Mouse (Mus musculus) lung, embryonic 14.5 days (tissue): ENCODE measurements at regions not wholly inside any gene's neighbourhood (a gene's known extent, or its start where the extent isn't known, plus 50 kb on each side); places are given as distances from the start of the nearest gene placed in this dataset.

ENCODE experiments used
- ATAC-seq: fragments of 200-750 bp; cut with Nextera tagmentation; 2 replicates; pipeline ENCODE4 v1.8.0; 2017; ENCODE audit warnings: mild to moderate bottlenecking, moderate TSS enrichment, moderate library complexity; ENCODE audit not compliant: insufficient read depth
- DNase-seq: peaks from one replicate; pipeline ENCODE4 v3.0.0-alpha.2; 2015
- H3K27ac ChIP-seq: fragments of 300-500 bp; sonication (generic); 2 replicates; pipeline ENCODE4 v1.5.1; 2014; ENCODE audit warnings: low read depth, mild to moderate bottlenecking, moderate library complexity
- H3K27me3 ChIP-seq: fragments of 300-500 bp; sonication (generic); 2 replicates; pipeline ENCODE4 v1.6.1; 2014; ENCODE audit warnings: low read length, control low read depth; ENCODE audit not compliant: insufficient read depth
- H3K36me3 ChIP-seq: fragments of 300-500 bp; sonication (generic); 2 replicates; pipeline ENCODE4 v1.6.1; 2014; ENCODE audit warnings: control low read depth; ENCODE audit not compliant: insufficient read depth
- H3K4me1 ChIP-seq: fragments of 300-500 bp; sonication (generic); 2 replicates; pipeline ENCODE4 v1.6.1; 2014; ENCODE audit warnings: antibody characterized with exemption, control low read depth; ENCODE audit not compliant: insufficient read depth
- H3K4me2 ChIP-seq: fragments of 300-500 bp; sonication (generic); 2 replicates; pipeline ENCODE4 v1.6.1; 2014; ENCODE audit warnings: mild to moderate bottlenecking
- H3K4me3 ChIP-seq: fragments of 300-500 bp; sonication (generic); 2 replicates; pipeline ENCODE4 v1.5.1; 2014; ENCODE audit warnings: low read depth, low read length
- H3K9ac ChIP-seq: fragments of 300-500 bp; sonication (generic); 2 replicates; pipeline ENCODE4 v1.6.1; 2014
- H3K9me3 ChIP-seq: fragments of 300-500 bp; sonication (generic); 2 replicates; pipeline ENCODE4 v1.6.1; 2016; ENCODE audit warnings: low read depth, low read length, control low read depth
- CTCF ChIP-seq: IDR thresholded peaks from 2 replicates; pipeline ENCODE4 v1.5.1; 2016; ENCODE audit warnings: antibody characterized with exemption, low read depth
- WGBS: fragments of 180-500 bp; shearing (Covaris S2); extraction: QIAGEN DNeasy Blood & Tissue Kit; methylation state at CpG from one replicate; pipeline ENCODE4 v1.1.7; 2014; 5-methylcytosine and 5-hydroxymethylcytosine counted together

DNA sequence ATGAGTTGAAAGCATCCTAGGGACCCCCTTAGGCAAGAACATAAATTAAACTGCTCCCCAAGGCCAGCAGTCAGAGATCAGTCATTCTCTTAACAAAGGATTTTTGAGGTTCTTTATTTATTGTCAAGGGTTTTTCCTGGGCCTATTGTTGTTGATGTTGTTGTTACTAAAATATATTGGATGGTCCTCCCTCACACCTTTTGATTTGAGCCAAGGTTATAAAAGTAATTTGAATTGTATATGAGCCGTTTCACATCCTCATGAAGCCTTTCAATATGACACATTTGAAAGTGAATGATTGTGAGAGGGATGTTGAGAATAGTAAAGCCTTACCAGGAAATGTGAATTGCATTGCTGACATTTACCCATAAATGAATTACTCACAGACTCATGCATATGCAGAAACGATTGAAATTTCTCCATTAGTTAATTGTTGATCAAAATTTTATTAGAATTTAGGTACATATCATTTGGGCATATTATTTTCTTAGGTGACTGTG is 50.3 kb upstream of the Lin7a start:
- TF ChIP-seq CTCF = no peak
- H3K27me3 ChIP-seq = no peaks in the 10 kb centered on the region
- no peak overlapping the region for H3K9ac ChIP-seq
- H3K4me3 ChIP-seq = no peak overlapping the region
- 82% methylated on average over 2 of the region's 2 CpGs for WGBS
- ATAC-seq = no peak
- H3K9me3 ChIP-seq = no peaks in the 10 kb centered on the region
- no peaks in the 10 kb centered on the region for H3K4me1 ChIP-seq
- H3K4me2 ChIP-seq = no peak overlapping the region
- no peak overlapping the region for H3K27ac ChIP-seq
- DNase-seq = no peak
- no peaks in the 10 kb centered on the region for H3K36me3 ChIP-seq
